Mouse (Mus musculus): Measurements from ENCODE around the gene Trappc12. TPM values are rescaled to one million over a fixed set of nuclear protein-coding genes. Genes with fewer than 3 reads are reported as not detected.

Gene Trappc12
- total RNA-seq, 2 experiments from 2014 or later, result 18.0 to 19.7 TPM

- no peak for DNase-seq (ENCODE audit: low spot score)
Observed at GRCm38 (mm10) chr12:28690730-28691129, 59.5 kb downstream of the Trappc12 start.

GRCm38 (mm10) chr12:28688996-28689395 lies 61.3 kb downstream of the Trappc12 start:
- no peak for DNase-seq (ENCODE audit: low spot score)

GRCm38 (mm10) chr12:28686199-28686879 lies 63.9 kb downstream of the Trappc12 start:
- DNase-seq (ENCODE audit: low spot score), result no peak

- no peak for DNase-seq (ENCODE audit: low spot score)
Observed at GRCm38 (mm10) chr12:28685771-28686170, 64.5 kb downstream of the Trappc12 start.

- DNase-seq (ENCODE audit: low spot score), result no peak
Observed at GRCm38 (mm10) chr12:28684674-28685073, 65.6 kb downstream of the Trappc12 start.

- no peak for DNase-seq (ENCODE audit: low spot score)
Observed at GRCm38 (mm10) chr12:28675925-28676209, 74.4 kb downstream of the Trappc12 start.

- DNase-seq (ENCODE audit: low spot score), result peak; percentile 74
Observed at GRCm38 (mm10) chr12:28675121-28675924, 74.9 kb downstream of the Trappc12 start, which contains the start of gene Adi1. TSS of gene Adi1 (plus strand) at chr12:28675231.

GRCm38 (mm10) chr12:28674038-28674720 lies 76.1 kb downstream of the Trappc12 start:
- no peak for DNase-seq (ENCODE audit: low spot score)

- no peak for DNase-seq (ENCODE audit: low spot score)
Observed at GRCm38 (mm10) chr12:28667287-28667686, 83.0 kb downstream of the Trappc12 start.

GRCm38 (mm10) chr12:28666734-28667133 lies 83.5 kb downstream of the Trappc12 start:
- DNase-seq (ENCODE audit: low spot score), result no peak

GRCm38 (mm10) chr12:28662628-28663027 lies 87.6 kb downstream of the Trappc12 start:
- DNase-seq (ENCODE audit: low spot score), result peak; percentile 50

- peak; percentile 88 for DNase-seq (ENCODE audit: low spot score)
Observed at GRCm38 (mm10) chr12:28649141-28650110, 100.8 kb downstream of the Trappc12 start, which contains the start of gene Rnaseh1. TSS of gene Rnaseh1 (plus strand) at chr12:28649602.

Small RNA genes lying within 50 kb of the gene (microRNA-seq; reads per million reads assigned to microRNA genes)
- gene Mir6937, result not detected

Other genes with a start within 250 kb of the Trappc12 start
- gene Dcdc2c, start 198.1 kb downstream of the Trappc12 start, total RNA-seq (2021), result not detected
- not detected for gene Allc, start 167.9 kb downstream of the Trappc12 start, total RNA-seq (2021)
- under 1 TPM; 0.40 to 0.41 TPM for gene Colec11, start 127.1 kb downstream of the Trappc12 start, total RNA-seq (2021)
- 100 to 1,000 TPM; 148 to 164 TPM for gene Rps7, start 114.5 kb downstream of the Trappc12 start, total RNA-seq (2021)
- gene Rnaseh1, start 100.9 kb downstream of the Trappc12 start, total RNA-seq (2021), result 1 to 10 TPM; 6.6 to 7.0 TPM
- 100 to 1,000 TPM in 1 of 2 experiments, 10 to 100 TPM in 1; 79.2 to 108 TPM for gene Adi1, start 75.2 kb downstream of the Trappc12 start, total RNA-seq (2021)
- gene Eipr1, start 1.3 kb upstream of the Trappc12 start, total RNA-seq (2021), result 1 to 10 TPM; 5.7 to 6.9 TPM